Mouse (Mus musculus) erythroid progenitor cell, adult 5-6 weeks (primary cell): ENCODE measurements around the gene Ces1a. TPM values are rescaled to one million over a fixed set of nuclear protein-coding genes. Genes with fewer than 3 reads are reported as not detected.

Source experiments
- ATAC-seq: replicated peaks from 2 replicates; pipeline ENCODE4 v1.8.0; 2016; ENCODE audit warnings: moderate number of reproducible peaks, mild to moderate bottlenecking, moderate TSS enrichment, inconsistent platforms; ENCODE audit not compliant: poor library complexity, low FRiP score, severe bottlenecking
- total RNA-seq, 2 experiments: library from RNA; stranded (forward) in 1 of 2; stranded (reverse) in 1 of 2; fragments of 150-400 nt in 1 of 2; fragments of 186-747, 209-891 nt in 1 of 2; gene quantifications; 2 replicates each; pipeline versions ENCODE4 v1.2.3 to v1.2.4; 2015 to 2017; ENCODE audit warnings: low replicate concordance in 2 of 2

Gene Ces1a
- total RNA-seq, 2 experiments from 2014 or later: not detected

DNA sequence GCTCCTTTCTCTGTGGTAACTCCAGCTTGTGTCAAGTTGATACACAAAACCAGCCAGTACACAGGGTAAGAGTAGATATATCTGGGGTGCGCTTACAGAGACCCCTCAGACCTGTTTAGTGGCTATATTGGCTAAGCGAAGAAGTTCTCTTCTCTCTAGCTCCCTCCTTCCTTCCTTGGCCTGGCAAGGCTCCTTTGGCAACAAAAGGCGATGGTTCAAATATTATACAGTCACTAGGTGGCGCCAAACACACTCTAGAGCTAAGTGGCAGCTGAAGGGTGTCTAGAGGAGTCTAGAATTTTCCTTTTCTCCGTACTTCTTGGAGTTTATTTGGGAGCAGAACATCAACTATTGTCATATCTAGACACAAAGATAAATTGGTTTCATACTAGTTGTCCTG lies 37.7 kb downstream of the Ces1a start:
- ATAC-seq: no peak

DNA sequence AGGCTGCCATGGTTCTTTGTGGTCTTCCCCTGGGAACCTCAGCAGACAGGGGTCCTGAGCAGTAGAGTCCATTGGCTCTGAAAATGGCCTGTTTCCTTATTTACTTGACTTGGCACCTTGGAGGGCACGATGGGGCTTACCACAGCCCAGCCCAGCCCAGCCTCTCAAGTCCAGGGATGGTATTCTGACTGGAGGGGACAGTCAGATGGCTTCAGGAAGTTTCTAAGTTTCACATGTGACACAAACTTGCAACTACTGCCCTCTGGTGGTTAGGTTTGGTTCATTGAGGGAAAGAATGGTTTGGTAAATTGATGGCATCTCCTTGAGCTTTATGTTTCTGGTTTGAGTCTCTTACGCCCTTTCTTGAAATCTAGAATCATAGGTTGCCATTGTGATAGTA lies 49.4 kb downstream of the Ces1a start:
- ATAC-seq: no peak

DNA sequence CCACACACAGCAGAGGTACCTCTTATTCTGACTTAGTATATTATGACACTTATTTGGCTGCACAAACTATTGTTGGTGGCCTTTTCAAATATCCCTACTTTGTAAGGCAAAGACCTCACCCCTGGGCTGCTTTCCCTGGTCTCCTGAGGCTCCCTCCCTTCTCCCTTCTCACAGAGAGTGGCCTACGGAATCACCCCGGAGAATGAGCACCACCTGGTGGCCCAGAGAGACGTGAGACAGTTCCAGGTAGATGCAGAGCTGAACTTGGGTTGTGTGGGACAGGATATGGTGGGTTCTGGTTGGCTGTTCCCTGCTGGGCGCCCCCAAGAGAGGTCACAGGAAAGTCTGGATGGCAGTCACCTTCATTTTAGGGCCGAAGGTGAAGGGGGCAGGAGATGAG lies 51.2 kb downstream of the Ces1a start:
- no peak for ATAC-seq

DNA sequence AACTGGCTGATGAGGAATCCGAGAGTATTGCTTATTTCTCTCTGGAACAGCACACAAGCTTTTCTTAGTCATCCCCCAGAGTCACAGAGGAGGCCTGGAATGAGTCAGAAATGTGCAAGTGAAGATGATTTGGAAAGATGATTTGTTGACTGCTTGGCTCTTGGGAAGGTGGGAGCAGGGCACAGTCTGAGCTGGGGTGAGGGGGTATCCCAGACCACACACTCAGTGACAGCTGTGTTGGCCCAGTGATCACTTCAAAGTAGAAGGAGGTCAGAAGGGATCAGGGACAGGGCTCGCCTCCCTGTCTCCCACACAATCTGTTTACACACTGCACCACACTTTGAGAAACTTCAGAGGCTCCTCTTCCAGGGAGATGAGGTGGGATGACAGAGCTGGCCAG lies 63.6 kb downstream of the Ces1a start:
- ATAC-seq: no peak

DNA sequence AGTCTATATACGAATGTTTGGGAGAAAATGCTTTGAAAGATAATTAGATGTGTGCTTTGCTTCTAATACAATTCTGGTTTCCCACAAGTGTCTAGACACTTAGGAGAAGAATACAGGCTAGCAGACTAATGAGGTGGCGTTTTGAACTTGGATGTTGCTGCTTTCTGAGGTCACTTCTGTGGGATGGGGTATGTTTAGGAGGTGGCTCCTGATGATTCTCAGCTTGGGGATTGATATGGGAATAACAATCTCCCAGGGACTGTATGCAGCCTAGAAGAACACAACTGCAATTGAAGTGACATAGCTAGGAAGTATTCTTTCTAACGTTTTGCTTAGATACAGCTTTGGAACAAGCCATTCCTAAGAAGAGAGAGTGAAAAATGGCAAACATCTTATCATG lies 65.5 kb downstream of the Ces1a start:
- no peak for ATAC-seq

DNA sequence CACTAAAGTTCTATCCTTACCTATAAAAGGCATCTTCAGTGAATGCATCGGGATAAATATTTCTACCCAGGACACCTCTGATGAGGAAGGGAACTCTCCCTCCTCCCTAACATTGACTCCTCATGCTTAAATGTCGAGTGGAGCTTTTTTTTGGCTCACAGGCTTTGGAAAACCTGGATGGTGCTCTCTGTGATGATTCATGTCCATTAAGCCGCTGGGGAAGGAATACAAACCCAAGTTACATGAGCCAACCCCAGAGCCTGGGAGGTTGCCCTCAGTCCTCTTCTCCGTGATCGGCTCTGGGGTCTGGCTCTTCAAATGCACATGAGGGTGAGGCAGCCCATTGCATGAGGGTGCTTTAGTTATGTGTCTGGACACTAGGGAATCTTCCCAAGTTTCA lies 71.3 kb downstream of the Ces1a start:
- ATAC-seq: no peak

DNA sequence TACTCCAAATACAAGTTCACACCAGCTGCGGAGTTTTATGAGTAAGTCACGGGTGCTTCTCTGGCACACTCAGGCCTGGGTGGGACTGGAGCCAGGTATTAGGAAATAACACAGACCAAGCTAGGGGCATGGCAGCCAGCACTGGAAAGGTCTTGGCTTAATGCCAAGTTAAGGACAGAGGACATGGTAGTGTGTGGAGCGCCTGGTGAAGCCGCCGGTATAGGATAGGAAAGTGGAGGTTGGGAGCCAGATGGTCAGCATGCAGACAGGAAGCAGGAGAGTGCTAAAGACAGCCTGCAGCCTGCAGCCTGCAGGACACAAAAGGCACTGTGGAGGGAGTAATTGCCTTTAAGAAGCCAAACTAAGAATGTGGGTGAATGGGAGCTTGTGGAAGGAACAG lies 75.0 kb downstream of the Ces1a start:
- no peak for ATAC-seq

Other genes starting within 250 kb of the Ces1a start
- not detected in 2 replicates for gene Mmp2, start 220.9 kb downstream of the Ces1a start, total RNA-seq (2015; ENCODE audit: low replicate concordance)
- not detected in 2 replicates for gene Mmp2, start 220.9 kb downstream of the Ces1a start, total RNA-seq (2017; ENCODE audit: low replicate concordance)
- 2.9 and 13.7 TPM in 2 replicates for gene Lpcat2, start 192.9 kb downstream of the Ces1a start, total RNA-seq (2015; ENCODE audit: low replicate concordance)
- gene Lpcat2, start 192.9 kb downstream of the Ces1a start, total RNA-seq (2017; ENCODE audit: low replicate concordance): 4.0 and 9.6 TPM in 2 replicates
- gene Capns2, start 146.8 kb downstream of the Ces1a start, total RNA-seq (2015; ENCODE audit: low replicate concordance): not detected in 2 replicates
- not detected in 2 replicates for gene Capns2, start 146.8 kb downstream of the Ces1a start, total RNA-seq (2017; ENCODE audit: low replicate concordance)
- not detected in 2 replicates for gene Slc6a2, start 88.1 kb downstream of the Ces1a start, total RNA-seq (2015; ENCODE audit: low replicate concordance)
- not detected in 2 replicates for gene Slc6a2, start 88.1 kb downstream of the Ces1a start, total RNA-seq (2017; ENCODE audit: low replicate concordance)
- not detected in 2 replicates for gene Ces1b, start 31.8 kb upstream of the Ces1a start, total RNA-seq (2015; ENCODE audit: low replicate concordance)
- not detected in 2 replicates for gene Ces1b, start 31.8 kb upstream of the Ces1a start, total RNA-seq (2017; ENCODE audit: low replicate concordance)
- 2.5 TPM in 1 of 2 replicates, not detected in the other for gene Ces1c, start 83.1 kb upstream of the Ces1a start, total RNA-seq (2015; ENCODE audit: low replicate concordance)
- not detected in 2 replicates for gene Ces1c, start 83.1 kb upstream of the Ces1a start, total RNA-seq (2017; ENCODE audit: low replicate concordance)
- gene Ces1d, start 149.6 kb upstream of the Ces1a start, total RNA-seq (2015; ENCODE audit: low replicate concordance): not detected in 2 replicates
- gene Ces1d, start 149.6 kb upstream of the Ces1a start, total RNA-seq (2017; ENCODE audit: low replicate concordance): 2.1 TPM in 1 of 2 replicates, not detected in the other
- not detected in 2 replicates for gene Ces1e, start 181.4 kb upstream of the Ces1a start, total RNA-seq (2015; ENCODE audit: low replicate concordance)
- gene Ces1e, start 181.4 kb upstream of the Ces1a start, total RNA-seq (2017; ENCODE audit: low replicate concordance): not detected in 2 replicates
- not detected in 2 replicates for gene Ces1f, start 231.6 kb upstream of the Ces1a start, total RNA-seq (2015; ENCODE audit: low replicate concordance)
- not detected in 2 replicates for gene Ces1f, start 231.6 kb upstream of the Ces1a start, total RNA-seq (2017; ENCODE audit: low replicate concordance)